Mouse (Mus musculus): ENCODE results near the gene Inha.
A peak's percentile ranks its signal among the peaks of the same experiment; 100 is the strongest.

The Inha gene

GRCm38 (mm10) chr1:75521321-75522031 lies 14.6 kb downstream of the Inha start, which contains the start of gene Stk11ip:
Gene Stk11ip (plus strand): TSS chr1:75521529.
- peak; percentile 91 for DNase-seq (ENCODE audit: low spot score)

- DNase-seq (ENCODE audit: low spot score), result no peak
Observed at GRCm38 (mm10) chr1:75524679-75525078, 17.8 kb downstream of the Inha start.

- no peak for DNase-seq (ENCODE audit: low spot score)
Observed at GRCm38 (mm10) chr1:75530546-75530945, 23.7 kb downstream of the Inha start.

GRCm38 (mm10) chr1:75532280-75533172 lies 25.6 kb downstream of the Inha start:
- DNase-seq (ENCODE audit: low spot score), result no peak

- no peak for DNase-seq (ENCODE audit: low spot score)
Observed at GRCm38 (mm10) chr1:75533325-75534252, 26.7 kb downstream of the Inha start.

- DNase-seq (ENCODE audit: low spot score), result no peak
Observed at GRCm38 (mm10) chr1:75537587-75537986, 30.7 kb downstream of the Inha start.

- no peak for DNase-seq (ENCODE audit: low spot score)
Observed at GRCm38 (mm10) chr1:75538597-75539190, 31.8 kb downstream of the Inha start.

GRCm38 (mm10) chr1:75541496-75541895 lies 34.6 kb downstream of the Inha start:
- no peak for DNase-seq (ENCODE audit: low spot score)

- peak; percentile 68 for DNase-seq (ENCODE audit: low spot score)
Observed at GRCm38 (mm10) chr1:75544351-75544750, 37.5 kb downstream of the Inha start.

GRCm38 (mm10) chr1:75545965-75546956 lies 39.4 kb downstream of the Inha start, which contains the start of gene Slc4a3:
Gene Slc4a3 (plus strand): TSS chr1:75546266.
- DNase-seq (ENCODE audit: low spot score), result peak; percentile 45

GRCm38 (mm10) chr1:75547351-75547750 lies 40.5 kb downstream of the Inha start:
- no peak for DNase-seq (ENCODE audit: low spot score)

GRCm38 (mm10) chr1:75548083-75548482 lies 41.2 kb downstream of the Inha start:
- no peak for DNase-seq (ENCODE audit: low spot score)

- DNase-seq (ENCODE audit: low spot score), result no peak
Observed at GRCm38 (mm10) chr1:75548871-75549270, 42.0 kb downstream of the Inha start.

GRCm38 (mm10) chr1:75549289-75550279 lies 42.7 kb downstream of the Inha start:
- no peak for DNase-seq (ENCODE audit: low spot score)

- no peak for DNase-seq (ENCODE audit: low spot score)
Observed at GRCm38 (mm10) chr1:75550586-75550985, 43.7 kb downstream of the Inha start.

GRCm38 (mm10) chr1:75555680-75556079 lies 48.8 kb downstream of the Inha start:
- DNase-seq (ENCODE audit: low spot score), result no peak

GRCm38 (mm10) chr1:75556143-75556781 lies 49.4 kb downstream of the Inha start:
- no peak for DNase-seq (ENCODE audit: low spot score)

GRCm38 (mm10) chr1:75557041-75557440 lies 50.2 kb downstream of the Inha start:
- DNase-seq (ENCODE audit: low spot score), result no peak

Data from testis, postnatal 14 days (tissue).